Mouse (Mus musculus) kidney, postnatal 14 days (tissue): ENCODE measurements around the gene Lamp1.

Source experiments
- DNase-seq: peaks from one replicate; pipeline ENCODE4 v3.0.0; 2022; ENCODE audit warnings: mixed read lengths

The Lamp1 gene

DNA sequence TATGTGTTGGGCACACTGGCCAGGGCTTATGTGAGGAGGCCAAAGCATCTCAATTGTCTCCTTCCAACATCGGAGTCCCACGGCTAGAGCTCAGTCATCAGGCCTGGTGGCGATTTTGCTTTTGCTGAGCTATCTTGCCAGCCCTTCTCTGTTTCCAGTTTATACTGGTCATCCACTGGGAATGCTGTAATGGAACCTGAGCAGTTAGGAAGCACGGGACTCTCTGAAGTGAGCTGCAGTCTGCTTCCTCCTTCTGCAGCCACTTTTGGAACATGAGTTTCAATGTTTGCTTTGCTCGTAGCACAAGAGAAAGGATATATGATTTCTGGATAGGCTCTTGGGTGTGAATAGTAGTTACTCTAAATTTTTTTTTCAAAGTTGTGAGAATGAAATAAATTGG lies 5.4 kb downstream of the Lamp1 start:
- no peak for DNase-seq

DNA sequence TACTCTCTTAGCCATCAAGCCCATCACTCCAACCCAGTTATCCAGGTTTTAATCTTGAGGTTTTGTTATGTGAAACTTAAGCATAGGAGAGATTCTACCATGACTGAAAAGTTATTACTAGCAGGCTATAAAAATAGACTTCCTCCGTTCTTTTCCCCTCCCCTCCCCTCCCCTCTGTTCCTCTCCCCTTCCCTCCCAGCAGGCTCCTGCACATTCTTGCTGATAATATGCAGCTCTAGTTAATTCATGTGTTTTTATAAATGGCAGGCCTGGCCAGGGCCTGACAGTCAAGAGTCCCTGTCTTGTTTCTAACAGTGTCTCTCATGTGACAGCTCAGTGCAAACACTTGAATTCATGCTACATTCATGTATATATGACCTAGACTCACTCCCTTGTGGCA lies 11.5 kb downstream of the Lamp1 start:
- DNase-seq, result no peak

DNA sequence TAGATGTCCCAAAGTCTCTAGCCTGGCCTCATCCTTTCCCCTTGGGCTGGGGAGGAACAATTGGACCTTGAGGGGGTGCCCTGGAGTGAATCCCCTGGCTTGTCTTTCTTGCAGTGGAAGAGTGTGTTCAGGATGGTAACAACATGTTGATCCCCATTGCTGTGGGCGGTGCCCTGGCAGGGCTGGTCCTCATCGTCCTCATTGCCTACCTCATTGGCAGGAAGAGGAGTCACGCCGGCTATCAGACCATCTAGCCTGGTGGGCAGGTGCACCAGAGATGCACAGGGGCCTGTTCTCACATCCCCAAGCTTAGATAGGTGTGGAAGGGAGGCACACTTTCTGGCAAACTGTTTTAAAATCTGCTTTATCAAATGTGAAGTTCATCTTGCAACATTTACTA lies 15.3 kb downstream of the Lamp1 start:
- DNase-seq, result no peak

DNA sequence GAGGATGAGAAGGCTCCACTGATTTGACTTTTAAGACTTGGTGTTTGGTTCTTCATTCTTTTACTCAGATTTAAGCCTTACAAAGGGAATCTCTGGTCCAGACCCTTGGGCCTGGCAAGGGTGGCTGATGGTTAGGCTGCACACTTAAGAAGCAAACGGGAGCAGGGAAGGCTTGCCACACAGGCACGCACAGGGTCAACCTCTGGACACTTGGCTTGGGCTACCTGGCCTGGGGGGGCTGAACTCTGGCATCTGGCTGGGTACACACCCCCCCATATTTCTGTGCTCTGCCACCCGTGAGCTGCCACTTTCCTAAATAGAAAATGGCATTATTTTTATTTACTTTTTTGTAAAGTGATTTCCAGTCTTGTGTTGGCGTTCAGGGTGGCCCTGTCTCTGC lies 15.8 kb downstream of the Lamp1 start:
- DNase-seq, result peak; percentile 42

DNA sequence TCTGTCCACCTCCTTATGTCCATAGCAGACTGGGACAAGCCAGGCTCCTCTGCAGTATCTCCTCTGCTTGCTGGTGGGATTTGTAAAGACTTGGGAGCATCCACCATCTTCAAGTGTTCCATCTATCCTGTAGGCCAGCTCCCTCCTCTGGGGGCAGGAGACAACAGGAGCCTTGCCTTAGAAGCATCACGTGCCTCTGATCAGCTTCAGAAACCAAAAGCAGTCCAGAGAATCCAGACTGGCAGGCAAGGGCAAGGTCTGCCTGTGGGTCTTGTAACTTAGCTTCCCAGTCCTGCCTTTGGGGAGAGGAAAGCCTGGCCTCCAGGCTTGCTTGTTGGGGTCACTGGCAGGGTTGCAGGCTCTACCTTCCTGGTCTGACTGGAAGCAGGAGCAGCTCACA lies 16.7 kb downstream of the Lamp1 start:
- no peak for DNase-seq

DNA sequence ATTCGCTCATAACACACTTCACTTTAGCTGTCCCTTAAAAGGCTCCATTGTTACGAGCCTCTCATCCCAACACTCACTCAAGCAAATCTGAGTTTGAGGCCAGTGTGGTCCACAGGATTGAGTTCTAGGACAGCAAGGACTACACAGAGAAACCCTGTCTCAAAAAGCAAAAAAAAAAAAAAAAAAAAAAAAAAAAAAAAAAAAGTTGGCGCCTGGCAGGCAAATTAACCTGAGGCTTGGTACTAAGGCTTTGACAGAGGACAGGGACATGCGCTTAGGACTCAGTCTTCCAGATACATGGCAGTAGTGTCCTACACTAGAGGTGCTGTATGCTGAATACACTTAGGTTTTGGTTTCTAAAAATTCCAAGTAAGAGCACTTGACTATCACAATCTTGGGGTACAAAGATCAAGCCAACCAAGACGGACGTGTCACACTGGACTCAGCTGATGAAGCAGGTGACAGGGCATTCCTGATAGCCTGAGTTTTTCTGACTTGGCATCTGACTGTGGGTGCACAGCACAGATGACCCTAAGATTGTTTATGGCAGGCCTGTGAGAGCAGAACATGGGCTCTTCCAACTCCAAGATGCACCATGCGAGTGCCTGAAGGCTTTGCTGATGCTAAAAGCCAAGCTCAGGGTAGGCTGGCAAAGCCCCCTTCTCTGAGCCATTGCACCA lies 18.4 kb downstream of the Lamp1 start:
- DNase-seq, result no peak

DNA sequence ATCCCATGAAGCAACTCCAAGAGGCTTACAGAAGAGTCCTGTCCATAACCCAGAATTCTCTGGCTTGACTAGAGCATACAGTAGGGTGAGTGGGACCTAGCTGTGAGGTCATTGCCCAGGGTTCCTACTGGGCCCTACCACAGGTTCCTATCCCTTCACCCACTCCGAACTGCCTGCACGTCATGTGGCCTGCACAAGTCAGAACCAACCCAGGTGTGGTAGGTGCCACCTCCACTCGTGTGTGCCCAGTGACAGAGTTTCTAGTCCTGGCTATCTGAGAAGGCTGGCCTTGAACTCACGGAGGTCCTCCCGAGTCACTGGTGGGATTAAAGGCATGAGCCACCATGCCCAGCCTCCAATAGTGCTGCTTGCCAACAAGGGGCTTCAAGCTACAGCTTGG lies 19.2 kb downstream of the Lamp1 start:
- DNase-seq, result no peak

DNA sequence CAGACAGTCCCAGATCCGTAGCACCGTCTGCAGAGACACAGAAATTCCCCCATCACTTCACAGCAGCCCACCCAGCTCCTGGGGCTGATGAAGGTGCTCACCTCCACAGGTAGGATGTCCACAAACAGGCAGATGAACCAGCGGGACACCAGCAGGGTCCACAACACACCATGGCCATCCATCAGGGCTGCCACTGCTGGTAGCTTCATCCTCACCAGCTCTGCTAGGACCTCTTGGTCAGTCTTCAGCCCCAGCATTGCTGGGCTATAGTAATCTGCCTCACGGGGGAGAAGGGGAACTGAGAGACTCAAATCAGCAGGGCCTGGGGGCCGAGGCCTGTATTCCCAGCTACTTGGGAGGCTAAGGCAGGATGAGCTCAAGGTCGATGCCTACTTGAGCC lies 20.5 kb downstream of the Lamp1 start:
- DNase-seq, result no peak

DNA sequence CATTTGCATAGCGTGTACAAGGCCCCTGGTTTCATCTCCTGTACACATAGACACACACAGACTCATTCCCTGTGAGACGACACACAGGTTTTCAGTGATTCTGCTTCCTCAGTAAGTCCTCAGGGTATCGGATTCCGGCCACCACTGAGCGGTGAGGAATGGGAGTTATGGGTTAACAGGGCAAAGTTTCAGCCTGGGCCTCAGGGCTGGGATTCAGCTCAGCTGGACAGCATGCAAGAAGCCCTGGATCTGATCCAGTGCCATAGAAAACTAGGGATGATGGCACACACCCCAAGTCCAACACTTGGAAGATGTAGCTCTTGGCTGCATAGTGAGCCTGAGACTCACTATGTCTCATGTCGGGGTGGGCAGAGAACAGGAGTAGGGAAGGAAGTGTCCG lies 21.0 kb downstream of the Lamp1 start:
- no peak for DNase-seq

DNA sequence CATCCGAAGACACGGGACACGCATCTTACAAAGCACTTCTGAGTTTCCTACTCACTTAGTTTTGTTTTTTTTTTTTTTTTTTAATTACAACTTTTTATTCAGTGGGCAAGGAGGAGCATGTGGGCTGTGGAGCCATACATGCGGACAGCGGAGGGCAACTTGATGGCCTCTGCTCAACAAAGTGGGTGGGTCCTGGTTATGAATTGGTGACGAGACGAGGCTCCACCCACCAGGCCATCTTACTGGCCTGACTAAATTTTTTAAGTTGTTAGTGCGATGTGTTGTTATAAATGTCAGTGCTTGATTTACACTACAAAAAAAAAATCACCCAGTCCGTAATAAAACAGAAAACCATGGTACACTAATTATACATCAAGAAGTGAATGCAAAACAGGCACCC lies 21.4 kb downstream of the Lamp1 start:
- DNase-seq, result no peak

DNA sequence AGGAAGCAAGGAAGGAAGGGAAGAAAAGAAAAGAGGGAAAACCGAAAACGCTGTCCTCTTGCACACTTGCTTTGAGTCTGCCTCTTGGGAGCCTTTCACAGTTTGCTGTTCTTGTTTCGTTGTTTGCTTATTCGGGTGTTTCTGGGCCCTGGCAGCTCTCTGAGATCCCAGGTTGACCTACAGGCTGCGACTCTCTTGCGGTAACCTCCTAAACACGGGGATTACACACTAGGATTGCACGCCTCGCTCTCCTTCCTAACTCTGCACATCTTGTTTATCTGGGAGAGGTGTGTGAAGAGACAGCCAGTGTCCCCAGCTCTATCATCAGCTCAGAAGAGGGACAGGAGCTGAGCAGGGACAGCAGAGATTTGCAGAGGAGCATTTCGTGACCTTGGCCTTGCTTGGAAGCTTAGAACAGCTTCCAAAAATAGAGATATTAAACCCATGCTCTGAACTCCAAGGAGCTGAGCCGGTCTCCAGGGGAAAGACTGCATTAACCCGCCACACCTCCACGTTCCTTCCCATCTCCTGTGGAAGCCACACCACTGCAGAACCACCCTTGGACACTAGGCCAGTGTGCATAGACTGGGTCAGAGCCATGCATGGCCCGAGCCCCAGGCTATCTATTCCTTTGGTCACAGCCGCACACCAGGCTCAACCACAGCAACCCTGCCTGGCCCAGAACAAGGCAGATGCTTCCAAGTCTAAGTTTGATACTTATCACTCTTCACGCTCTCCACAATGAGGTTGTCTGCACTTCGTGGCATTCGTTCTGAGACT lies 22.1 kb downstream of the Lamp1 start:
- DNase-seq, result no peak

DNA sequence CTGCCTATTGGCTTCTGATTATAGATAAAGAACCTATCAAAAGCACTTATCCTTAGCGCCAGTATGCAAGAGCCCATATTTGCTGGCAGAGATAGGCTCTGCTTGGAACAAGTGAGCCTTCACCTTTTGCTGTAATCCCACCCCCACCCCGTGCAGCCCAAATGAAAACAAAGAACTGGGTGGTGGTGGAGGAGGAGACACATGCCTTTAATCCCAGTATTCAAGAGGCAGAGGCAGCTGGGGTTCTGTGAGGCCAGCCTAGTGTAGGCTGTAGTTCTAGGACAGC lies 22.7 kb downstream of the Lamp1 start:
- DNase-seq, result no peak

DNA sequence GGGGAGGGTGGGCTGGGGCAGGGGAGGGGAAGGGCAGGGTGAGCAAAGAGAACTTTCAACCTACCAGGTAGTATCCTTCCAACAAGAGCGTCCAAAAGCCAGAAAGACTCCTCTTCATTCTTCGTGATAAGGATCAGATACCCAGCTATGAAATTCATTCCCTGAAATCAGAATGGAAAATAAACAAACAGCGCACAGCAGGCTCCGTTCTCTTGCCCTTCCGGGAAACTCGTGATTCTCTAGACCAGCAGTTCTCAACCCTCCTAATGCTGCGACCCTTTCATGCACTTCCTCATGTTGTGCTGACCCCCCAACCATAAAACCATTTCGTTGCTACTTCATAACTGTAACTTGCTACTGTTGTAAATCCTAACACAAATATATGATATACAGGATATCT lies 27.9 kb downstream of the Lamp1 start:
- DNase-seq, result no peak

DNA sequence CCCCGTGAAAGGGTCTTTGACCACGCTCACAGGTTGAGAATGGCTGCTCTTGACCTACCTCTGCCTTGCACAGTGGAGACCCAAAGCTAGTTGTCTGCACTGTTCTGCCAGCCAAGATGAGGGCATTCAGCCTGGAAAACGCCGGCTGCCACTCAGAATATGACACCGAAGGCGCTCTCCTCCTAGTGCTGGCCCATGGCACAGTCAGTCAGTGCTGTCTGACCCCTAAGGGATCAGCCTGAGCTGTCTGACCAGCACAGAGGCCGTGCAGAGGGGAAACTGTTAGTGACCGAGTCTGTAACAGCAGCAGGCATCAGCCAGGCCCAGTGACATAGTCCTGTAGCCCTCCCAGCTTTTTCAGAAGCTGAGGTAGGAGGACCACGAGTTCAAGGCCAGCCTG lies 28.3 kb downstream of the Lamp1 start:
- DNase-seq, result no peak

DNA sequence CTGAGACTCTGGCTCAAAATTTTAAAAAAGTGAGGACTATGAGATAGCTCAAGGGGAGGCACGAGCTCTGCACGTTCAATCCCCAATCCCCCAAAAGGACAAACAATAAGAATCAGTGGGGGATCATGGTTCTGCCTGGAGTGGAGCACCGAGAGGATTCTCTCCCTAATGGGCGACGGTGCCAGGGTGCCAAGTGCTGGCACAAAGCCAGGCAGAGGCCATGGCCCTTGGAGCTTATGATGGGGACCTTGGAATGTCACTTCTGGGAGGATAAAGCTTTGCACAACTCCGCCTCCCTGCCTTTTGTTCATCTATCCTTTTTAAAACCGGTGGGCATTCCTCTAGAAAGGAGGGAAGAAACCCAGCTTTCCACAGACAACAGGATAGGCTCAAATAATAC lies 28.7 kb downstream of the Lamp1 start:
- no peak for DNase-seq

DNA sequence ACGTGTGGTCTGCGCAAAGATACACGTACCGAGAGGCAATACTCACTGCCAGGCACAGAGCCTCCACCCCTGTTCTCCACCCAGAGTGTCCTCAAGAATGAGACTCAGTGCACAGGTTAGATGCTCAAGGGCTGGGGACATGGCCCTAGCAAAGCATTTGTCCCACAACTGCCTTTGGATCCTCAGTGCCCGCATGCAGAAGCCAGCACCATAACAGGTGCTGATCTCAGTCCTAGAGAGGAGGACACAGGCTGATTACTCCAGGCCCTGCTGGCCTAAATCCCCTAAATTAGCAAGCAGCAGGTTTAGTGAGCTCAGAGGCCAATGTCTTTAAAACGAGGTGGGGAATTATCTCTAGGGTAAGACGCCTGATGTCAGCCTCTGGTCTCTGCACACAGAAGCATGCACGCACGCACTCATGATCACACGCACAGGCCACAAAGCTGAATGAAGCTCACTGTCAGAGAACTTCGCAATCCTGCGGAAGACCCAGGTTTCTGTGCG lies 29.1 kb downstream of the Lamp1 start:
- no peak for DNase-seq

DNA sequence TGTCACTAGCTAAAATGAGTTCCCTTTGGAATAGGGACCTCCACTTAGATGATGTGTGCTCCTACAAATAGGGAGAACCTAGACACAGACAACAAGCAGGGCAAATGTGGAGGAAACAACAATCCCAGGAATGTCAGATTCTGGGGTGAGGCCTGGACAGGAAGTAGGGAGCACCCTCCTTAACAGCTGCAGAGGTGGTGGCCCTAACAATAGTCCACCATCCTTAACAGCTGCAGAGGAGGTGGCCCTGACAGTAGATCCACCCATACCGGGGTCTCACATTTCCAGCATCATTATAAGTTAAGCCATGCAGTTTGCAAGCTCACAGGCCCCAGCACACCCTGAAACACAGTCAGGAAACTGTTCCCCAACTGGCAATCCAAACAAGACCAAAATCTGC lies 29.9 kb downstream of the Lamp1 start:
- no peak for DNase-seq

DNA sequence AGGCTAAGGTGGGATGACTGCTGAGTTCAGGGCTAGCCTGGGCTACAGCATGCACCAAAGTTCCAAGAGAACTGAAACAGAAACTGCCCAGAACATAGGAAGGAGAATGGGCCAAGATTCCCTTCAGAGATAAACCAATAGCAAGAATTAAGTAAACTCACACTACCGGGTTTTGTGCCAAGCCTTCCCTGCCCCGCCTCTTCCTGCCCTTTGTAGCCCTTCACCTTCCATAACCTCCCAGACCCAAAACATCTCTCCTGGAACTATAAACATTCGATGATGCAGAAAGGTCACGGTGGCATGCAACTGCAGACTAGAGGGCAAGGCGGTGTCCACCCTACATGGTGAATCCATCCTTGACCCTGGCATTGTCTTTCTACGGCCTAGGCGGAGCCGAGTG lies 31.3 kb downstream of the Lamp1 start:
- DNase-seq, result no peak

DNA sequence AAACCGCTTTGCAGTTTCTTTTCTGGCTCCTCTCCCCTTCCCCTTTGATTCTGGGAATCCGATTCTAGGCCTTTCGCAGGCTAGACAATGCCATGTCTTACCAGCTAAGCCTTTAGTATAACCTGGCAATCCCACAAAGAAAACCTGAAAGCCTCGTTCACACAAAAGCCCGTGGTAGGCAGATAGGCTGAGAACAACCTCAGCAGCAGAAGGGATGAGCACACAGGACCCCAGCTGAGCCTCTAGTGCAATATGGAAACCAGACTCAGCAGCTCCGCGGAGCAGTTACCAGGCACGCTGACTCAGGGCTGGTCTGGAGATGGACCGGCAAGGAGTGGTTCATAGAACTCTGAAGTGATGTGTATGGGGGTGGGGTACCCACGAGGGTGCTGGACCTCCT lies 35.9 kb downstream of the Lamp1 start:
- DNase-seq, result no peak

DNA sequence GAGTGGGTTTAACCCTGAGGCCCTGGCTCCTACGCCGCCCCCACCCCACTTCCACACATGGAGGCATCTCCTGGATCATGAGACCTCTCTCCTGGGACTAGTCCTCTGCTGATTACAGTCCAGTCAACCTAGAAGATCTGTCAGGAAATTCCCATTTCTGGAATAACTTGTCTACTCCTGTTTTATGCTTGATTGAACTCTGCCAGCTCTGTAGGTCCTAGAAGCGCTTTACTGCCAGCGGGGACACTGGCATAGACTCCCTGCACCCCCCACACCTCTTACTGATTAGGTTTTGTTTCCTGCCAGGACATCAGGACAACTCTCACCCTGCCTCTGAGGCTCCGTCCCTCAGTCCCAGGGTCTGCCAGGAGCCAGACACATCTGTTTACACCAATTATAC lies 38.5 kb downstream of the Lamp1 start:
- DNase-seq, result no peak

DNA sequence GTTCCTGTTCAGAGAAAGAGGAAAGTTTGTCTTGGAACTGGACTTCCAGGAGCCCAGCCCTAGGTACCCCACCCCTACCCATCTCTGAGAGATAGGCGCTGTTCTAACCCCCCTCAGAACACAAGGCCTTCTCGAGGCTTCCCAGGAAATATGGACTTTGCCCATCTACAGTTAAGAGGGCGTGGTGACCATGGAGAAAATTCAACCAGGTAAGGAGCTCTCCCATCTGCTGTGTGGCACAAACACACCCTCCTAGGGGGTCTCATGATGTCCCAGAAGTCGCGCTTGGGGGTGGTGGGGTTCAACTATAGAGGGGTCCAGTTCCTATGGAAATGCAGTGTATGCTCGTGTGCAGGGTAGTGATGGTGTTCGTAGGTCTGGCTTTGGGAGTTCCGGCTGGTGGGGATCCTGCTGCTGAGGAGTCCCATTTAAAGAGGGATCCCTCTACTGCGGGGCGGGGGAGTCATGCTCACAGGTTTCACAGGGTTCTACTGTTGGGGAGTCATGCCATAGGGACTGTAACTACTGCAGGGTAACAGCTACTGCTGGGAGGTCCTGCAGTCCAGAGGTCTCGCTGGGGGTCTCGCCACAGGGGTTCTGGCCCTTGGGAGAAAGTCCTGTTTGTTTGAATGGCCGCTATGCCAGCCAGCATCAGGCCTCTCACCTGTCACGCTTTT lies 40.6 kb downstream of the Lamp1 start:
- peak; percentile 60 for DNase-seq

DNA sequence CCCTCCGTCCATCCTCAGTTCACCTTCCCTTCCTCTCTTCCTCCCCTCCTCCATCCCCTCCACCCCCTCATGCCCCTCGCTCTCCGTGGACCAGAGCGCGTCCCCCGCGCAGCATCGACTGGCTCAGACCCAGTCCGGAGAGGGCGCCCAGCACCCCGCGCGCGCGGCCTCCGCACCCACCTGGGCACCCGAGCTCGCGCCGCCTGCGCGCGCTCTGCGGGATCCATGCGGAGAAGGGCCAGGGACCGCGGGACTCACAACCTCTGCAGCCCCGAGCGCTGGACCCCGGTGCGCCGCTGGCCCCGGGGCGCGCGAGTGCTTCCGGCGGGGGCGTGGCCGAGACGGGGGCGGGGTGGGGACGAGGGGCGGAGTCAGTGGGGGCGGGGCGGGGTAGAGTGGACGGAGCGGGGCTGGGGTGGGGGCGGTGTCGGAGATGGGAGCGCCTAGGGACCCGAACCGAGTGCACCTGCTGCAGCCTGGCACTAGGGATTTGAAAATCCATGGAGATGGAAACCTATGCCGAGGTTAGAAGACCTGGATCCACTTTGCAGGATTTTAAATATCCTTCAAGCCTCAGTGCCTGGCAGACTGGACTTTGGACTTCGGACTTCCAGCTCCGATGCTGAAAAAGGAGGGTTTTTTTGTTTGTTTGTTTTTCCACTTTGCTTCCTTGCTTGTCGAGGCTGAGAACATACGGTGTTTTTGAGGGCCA lies 41.5 kb downstream of the Lamp1 start, which contains the start of gene Grtp1:
Gene Grtp1 (minus strand): TSS at position 320 of the 712 bp plus-strand sequence.
- peak; percentile 75 for DNase-seq

DNA sequence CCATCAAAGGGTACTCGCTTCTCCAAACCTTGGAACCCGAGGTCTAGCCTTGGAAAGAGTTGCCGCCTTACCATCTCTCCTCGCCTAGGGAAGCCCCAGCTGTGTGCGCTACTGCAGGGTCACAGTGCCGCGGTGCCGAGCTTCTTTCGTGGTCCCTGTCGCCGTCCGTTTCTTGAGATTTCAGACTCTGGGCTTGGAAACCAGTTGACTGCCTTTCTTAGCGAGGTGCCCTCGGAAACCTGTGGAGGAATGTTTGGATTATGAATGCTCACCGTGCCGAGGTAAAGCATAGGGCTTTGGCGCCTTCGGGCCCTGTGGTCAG lies 42.0 kb downstream of the Lamp1 start:
- DNase-seq, result no peak

DNA sequence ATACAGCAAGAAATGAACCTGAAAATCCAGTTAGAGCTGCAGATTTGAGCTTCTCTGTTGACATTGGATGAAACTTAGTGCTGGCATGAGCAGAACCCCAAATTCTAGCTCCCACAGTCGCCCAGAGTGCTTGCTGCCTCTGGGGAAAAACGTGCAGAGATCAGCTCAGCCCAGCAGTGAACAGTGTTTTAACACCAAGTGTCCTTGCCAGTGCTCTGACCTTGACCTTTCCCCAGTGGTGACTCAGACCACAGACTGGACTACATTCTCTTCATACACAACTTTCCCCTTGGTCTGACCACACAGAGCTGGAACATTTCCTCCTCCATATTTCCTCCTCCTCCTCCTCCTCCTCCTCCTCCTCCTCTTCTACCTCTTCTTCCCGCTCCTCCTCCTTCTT lies 43.1 kb downstream of the Lamp1 start:
- DNase-seq, result no peak
